9 mouse cellular contexts compared by ENCODE assay signal in genomic region chr11:88528522-88529101, GRCm38 (mm10).
DNase-seq lines count a peak whose midpoint lies in the region; ATAC-seq lines count a peak whose summit lies in the region.
"Had no signal": no experiment of that assay in that cellular context is flagged by ENCODE, and none has a peak within 500 bp of the region (broad histone marks: within the 10 kb centered on the region; RNA-seq: fewer than 3 reads in every experiment).

No protein-coding gene starts in this region.

- DNase-seq in embryo, embryonic 10 days (ENCODE audit: low spot score): peak; percentile 59
- no peak for DNase-seq in embryo, embryonic 9.5 days (ENCODE audit: extremely low spot score)
- DNase-seq in heart, embryonic 10.5 days (ENCODE audit: low spot score): no peak
- peak; percentile 51 to 52 for DNase-seq in kidney, adult 8-10 months
- no peak for DNase-seq in midbrain, embryonic 10.5 days (ENCODE audit: low spot score)
- DNase-seq in layer of hippocampus, postnatal 36 days: no peak
- no peak for DNase-seq in cerebellum, postnatal 36 days

- H3K36me3 ChIP-seq in heart, embryonic 10.5 days: peaks cover 4% of the 10 kb centered on the region; the same call in 1 of the 2 replicates
- peaks cover 40% of the 10 kb centered on the region for H3K36me3 ChIP-seq in midbrain, embryonic 10.5 days
- H3K36me3 ChIP-seq: embryonic facial prominence, embryonic 15.5 days had no signal

- H3K27me3 ChIP-seq in heart, embryonic 10.5 days (ENCODE audit: insufficient read depth, poor library complexity, severe bottlenecking): no peaks in the 10 kb centered on the region
- no peaks in the 10 kb centered on the region for H3K27me3 ChIP-seq in midbrain, embryonic 10.5 days (ENCODE audit: low read depth, poor library complexity, severe bottlenecking)
- H3K27me3 ChIP-seq: embryonic facial prominence, embryonic 15.5 days had no signal

- 0 out of 2 replicates have a peak overlapping the region, but pooled peaks have one; percentile 17 for H3K27ac ChIP-seq in heart, embryonic 10.5 days
- peak overlapping the region; percentile 77 for H3K27ac ChIP-seq in midbrain, embryonic 10.5 days (replicated peaks)
- H3K27ac ChIP-seq: embryonic facial prominence, embryonic 15.5 days had no signal

- H3K4me1 ChIP-seq in heart, embryonic 10.5 days: peaks cover 72% of the 10 kb centered on the region
- peaks cover 83% of the 10 kb centered on the region for H3K4me1 ChIP-seq in midbrain, embryonic 10.5 days

- H3K4me3 ChIP-seq in heart, embryonic 10.5 days: no peak overlapping the region
- H3K4me3 ChIP-seq in midbrain, embryonic 10.5 days: no peak overlapping the region
- H3K4me3 ChIP-seq: embryonic facial prominence, embryonic 15.5 days had no signal

- H3K9me3 ChIP-seq in heart, embryonic 10.5 days: no peaks in the 10 kb centered on the region
- H3K9me3 ChIP-seq in midbrain, embryonic 10.5 days (replicated peaks): no peaks in the 10 kb centered on the region
- H3K9me3 ChIP-seq: embryonic facial prominence, embryonic 15.5 days had no signal

- 32% methylated on average over 8 of the region's 8 CpGs for WGBS in heart, embryonic 10.5 days
- 58% methylated on average over 8 of the region's 8 CpGs for WGBS in midbrain, embryonic 10.5 days

- no peak for ATAC-seq in erythroid progenitor cell, adult 5-6 weeks (replicated peaks; ENCODE audit: low FRiP score, poor library complexity, severe bottlenecking)

Comparison
In these comparisons a context has a peak if more than half of its experiments do, and no peak if none do; other contexts are left out.
1. DNase-seq: peak in embryo, embryonic 10 days (single experiment) and kidney, adult 8-10 months (2 of 2); none in embryo, embryonic 9.5 days (single experiment), heart, embryonic 10.5 days (single experiment), midbrain, embryonic 10.5 days (single experiment), layer of hippocampus, postnatal 36 days (0 of 2) and cerebellum, postnatal 36 days (0 of 2).